Mouse (Mus musculus) retina, embryonic 14.5 days (tissue): ENCODE measurements around the gene Mthfr.

ENCODE experiments used
- DNase-seq: peaks from one replicate; pipeline ENCODE4 v3.0.0-alpha.2; 2015; ENCODE audit warnings: low spot score

Gene Mthfr

DNA sequence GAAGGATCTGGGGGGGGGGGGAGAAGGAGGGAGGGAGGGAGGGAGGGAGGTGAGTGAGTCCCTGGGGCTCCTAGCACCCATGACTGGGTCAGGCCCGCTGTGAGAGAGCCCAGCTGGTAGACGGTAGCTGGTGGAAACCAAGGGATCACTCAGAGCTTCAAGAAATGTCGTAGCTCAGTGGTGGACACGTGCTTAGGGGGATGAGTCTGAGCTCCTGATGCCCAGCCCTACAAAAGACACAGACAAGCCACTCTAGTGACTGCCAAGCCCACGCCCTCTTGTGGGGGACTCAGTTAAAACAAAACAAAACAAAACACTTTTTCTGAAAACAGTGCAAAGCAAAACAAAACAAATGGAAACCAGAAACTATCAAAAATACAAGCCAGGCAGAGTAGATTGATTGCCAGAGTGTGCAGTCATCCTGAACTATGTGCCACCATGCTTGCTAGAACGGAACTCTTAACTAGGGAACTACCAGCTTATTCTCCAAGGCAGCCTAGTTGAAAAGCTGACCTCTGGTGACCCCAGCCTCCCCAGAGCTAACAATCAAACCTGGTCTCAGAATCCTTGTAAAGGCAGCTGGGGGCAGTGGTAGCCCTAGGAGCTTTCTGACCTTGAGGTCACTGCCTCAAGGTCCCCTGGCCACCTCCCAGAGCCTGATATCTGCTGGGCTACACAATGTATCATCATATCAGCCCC is 27.0 kb downstream of the Mthfr start:
- peak; percentile 51 for DNase-seq

DNA sequence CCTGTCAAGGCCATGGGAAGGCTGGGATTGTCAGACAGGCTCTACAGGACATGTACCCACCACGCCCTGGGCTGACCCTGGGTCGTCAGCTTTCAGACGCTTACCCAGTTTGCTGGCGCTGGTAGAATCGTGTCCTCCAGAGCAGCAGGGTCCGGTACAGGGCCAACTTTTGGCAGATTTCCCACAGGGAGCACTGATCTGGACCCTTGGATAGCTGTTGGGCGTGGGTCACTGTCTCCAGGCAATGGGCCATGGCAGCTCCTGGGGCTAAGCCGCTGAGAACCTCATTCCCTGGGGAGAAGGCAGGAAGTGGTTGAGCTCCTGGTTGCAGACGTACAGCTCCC is 27.5 kb downstream of the Mthfr start:
- DNase-seq, result no peak

DNA sequence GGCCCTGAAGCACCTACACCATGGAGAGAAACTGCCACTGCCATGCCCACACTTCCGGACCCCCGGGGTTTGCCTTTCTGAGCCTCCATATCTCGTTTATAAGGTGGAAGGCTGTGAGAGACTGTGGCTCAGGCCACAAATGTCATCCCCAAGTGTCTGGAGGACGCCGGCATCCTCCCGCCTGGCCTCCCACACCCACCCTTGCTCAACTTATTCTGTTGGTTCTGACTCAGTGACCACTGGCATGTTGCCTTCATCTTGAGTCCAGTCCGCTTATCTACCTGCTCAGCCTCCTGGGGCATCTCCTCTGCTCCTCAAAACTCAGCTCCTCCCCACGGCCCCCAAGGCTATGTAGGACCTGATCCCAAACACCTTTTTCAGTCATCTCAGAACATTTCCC is 28.5 kb downstream of the Mthfr start:
- no peak for DNase-seq

DNA sequence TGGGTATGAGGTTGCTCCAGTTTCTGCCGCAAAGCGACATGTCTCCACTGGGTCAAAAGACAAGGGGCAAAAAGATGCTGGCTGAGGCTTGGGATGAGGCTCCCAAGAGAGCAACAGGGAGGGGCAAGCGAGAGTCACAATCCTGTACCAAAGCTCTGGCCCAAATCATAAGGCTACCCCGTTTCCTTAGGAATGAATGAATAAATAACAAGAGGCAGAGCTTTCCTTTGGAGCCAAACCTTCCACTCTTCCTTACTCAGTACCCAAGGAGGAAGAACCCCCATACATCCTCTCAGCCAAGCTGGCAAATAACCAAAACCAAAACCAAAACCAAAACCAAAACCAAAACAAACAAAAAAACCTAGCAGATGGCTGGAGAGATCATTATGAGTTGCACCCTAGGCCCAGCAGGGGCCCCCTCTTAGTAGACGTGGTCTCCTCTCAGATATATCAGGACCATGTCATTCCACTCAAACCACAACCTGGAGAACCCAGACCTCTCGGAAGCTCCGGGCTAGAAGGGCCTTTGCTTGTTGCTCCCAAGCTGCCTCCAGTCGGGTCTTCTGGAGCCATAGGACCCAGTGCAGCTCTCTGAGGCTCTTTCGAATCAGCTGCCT is 30.8 kb downstream of the Mthfr start:
- DNase-seq, result no peak

DNA sequence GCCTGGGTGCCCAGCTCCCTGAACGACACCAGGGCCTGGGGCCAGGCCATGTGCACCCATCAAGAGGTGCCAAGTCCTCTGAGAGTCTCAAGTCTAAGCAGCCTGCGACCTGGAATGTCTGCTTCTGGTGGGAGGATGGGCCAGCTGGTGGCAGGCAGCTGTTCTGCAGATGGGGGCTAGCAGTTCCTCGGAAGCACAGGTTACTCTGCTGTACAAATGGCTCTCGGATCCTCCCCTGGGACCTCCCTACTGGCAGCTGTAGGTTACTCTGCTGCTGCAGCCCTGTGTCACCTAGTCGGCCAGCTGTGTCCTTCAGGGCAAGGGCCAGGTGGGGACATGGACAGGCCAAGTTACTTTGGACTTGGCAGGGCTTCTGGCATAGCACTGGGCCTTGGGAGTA is 32.6 kb downstream of the Mthfr start:
- peak; percentile 42 for DNase-seq

DNA sequence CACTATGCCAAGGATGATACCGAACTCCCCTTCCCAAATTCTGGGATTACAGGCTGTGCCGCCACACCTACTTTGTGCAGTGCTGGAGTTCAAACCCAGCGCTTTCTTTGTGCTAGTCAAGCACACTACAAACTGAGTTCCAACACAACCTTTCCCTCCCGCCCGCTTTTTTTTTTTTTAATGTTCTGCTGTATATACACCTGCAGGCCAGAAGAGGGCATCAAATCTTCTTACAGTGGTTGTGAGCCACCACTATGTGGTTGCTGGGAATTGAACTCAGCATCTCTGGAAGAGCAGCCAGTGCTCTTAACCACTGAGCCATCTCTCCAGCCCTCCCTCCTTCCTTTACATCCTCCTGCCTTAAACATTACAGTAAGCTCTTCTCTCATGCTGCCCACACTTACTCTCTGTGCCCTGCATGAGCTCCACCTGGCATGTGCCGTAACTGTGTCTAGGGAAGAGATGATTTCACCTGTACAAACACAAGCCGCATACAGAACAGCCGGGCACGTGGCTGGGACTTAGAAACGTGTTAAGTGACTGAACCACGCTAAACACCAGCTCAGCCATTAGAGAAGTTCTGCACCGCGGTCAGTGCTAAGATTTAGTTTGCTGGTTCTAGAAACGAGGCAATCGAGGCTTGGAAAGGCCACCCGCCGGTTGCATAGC is 35.8 kb downstream of the Mthfr start:
- DNase-seq, result peak; percentile 66

DNA sequence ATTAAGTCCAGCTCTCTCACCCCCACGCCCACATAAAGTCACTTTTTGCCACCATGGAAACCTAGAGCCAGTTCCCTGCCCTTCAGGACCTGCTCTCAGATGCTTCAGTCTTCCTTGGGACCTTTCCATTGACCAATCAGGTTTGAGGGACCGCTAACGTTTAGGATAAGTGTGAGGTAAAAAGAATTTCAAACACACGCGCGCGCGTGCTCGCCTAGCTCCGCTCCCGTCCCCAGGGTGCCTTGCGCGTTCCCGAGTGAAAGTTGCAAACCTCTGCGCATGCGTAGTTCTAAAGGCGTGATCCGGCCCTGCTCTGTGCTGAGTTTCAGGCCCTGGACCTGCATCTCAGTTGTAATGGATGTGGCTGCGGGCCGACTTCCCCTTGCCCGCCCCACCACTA is 36.4 kb downstream of the Mthfr start:
- peak; percentile 81 for DNase-seq

DNA sequence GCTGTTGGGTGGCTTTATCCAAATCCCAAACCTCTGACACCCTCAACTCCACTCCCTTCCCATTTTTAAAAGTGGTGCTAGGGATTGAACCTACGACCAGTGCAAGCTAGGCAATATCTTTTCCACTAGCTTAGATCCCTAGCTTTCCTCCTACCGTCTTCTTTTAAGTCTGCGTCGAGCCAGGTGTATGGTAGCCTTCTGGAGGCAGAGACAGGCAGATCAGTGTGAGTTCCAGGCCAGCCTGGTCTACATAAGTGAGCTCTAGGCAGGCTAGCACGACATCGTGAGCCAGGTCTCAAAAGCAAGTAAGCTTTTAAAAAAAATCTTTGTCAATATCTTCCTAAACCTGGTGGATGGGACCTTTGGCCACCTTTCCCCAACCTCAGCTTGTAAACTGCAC is 37.0 kb downstream of the Mthfr start:
- no peak for DNase-seq

DNA sequence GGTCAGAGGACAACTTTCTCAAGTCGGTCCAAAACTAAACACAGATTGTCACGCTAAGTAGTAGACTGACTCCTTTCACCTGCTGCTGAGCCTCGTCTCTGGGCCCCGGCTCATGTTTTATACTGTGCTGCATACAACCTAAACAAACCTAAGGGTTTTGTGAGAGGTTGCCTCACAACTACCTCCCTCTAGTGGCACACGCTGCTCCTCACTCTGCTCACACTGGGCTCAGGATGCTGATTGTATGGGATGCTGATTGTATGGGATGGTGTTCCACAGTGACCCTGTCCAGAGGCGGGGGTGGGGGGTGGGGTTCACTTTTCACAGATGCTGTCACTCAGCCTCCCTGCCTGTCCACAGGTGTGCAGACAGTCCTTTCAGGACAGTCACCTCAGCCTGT is 40.3 kb downstream of the Mthfr start:
- DNase-seq, result no peak

DNA sequence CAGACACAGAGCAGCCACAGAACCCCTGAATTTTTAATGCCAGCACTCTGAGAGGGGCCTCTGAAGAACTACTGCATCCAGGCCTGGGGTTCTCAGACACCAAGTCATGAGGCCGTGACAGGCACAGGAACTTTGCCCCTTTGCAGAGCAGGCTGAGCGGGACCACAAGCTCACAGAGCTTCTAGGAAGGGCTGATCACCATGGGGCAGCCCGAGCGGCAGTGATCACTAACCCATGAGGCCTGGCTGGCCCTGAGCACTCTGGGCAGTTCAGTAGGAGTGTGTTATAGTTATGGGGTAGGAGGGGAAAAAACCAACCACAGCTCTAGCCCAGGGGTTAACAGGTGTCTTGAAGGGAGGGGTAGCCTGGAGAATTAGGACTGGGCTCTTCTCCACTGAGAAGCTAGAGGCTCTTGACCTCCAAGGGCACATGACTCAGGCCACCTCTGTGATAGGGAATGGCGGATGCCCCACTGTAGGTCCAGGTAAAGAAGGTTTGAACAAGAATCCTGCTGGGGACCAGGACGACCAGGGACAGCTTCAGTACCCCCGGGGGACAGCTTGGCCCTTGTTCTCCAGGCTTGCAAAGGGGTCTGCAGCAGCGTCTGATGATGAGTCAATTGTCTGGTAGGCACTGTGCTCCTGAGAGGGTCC is 41.2 kb downstream of the Mthfr start:
- no peak for DNase-seq

DNA sequence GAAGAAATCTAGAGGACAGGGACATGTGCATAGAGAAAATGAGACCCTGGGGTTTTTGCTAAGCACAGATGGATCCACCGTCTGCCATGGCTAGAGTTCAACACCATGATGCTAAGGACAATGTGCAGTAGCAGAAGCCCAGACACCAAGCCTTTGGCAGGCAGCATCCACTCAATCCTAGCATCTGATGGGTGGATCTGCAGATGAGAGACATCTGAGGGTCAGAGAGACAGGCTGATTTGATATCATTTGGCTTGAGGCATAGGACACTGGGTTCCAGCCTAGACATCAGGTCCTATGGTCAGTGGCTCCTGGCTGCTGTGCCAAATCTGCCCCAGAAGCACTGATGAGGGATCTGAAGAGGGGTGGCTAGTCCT is 41.7 kb downstream of the Mthfr start:
- no peak for DNase-seq

DNA sequence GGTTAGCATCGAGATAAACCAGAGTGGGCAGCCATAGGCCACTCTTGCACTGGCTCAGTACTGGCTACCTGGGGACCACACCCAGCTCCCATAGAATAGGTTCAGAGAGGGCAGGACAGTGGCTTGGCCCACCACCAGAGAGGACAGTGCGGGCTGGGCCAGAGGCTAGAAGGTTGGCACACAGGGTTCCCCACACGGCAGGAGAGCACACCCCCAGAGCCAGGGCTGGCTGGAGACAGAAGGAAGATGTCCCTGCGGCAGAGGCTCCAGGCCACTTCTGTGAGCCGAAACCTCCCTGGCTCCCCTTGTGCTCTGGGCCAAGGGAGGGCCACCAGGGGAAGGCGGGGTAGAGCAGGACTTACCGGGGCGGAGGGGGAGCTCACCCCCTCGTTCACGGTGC is 42.3 kb downstream of the Mthfr start:
- no peak for DNase-seq

DNA sequence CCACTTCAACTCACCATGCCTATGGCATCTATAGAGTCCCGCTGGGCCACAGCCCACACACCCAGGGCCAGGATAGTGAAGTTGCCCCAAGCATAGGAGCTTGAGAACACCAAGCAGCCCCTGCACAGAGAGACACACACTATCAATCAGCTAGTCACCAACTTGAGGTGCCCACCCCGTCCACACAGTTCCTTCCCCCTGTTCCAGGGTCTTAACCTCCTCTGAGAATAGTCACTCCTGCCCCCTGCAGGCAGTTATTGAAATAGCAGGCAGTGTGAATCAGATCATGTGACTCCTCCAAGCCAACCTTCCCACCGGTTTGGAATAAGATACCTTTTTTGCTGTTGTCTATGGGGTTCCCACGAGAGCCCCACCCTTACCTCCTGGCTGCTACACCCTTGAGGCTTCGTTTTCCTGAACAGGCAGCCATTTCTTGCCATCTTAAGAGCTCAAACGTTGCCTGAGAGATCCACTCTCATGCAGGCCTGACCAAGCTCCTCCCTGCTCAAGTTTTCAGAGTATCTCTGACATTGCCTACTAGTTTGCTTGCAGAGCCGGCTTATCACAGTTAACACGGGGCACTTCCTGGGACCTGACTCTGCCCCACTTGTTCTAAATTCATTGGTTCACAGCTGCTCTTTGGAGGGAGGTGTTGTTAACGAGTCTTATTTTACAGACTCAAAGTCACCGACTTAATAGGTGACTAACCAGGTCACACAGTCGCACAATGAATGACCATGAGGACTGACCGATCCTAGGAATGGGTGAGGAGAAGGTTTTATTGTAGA is 43.6 kb downstream of the Mthfr start:
- peak; percentile 82 for DNase-seq

DNA sequence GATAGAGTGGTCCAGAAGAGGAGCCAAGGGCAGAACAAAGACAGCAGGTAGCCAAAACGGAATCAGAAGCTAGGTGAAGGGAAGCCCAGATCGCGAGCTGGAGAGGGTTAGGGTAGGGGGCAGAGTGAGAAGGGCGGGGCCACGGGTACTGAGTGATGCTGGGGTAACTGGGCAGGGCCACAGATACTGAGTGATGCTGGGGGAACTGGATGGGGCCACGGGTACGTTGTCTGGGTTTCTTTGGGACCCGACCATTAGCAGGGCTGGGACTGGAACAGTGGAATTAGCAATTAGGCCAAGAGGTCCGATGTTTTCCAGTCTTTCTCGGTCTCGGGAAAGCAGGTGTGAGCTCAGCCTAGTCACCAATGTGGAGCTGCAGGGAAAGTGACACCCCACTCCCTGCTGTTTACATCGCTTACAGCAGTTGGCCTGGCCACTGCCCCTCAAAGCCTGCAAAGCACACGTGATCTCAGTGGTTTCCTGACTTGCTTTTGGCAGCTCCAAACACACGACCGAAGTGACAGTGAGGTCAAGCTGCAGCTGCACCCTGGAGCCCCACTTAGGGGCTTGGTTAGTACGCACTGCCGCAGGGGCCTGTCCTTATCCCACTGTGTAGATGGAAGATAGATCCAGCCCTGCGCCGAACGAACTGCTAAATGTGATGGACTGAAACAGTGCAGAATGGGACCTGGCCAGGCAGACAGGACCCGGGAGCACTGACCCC is 44.5 kb downstream of the Mthfr start:
- peak; percentile 29 for DNase-seq

DNA sequence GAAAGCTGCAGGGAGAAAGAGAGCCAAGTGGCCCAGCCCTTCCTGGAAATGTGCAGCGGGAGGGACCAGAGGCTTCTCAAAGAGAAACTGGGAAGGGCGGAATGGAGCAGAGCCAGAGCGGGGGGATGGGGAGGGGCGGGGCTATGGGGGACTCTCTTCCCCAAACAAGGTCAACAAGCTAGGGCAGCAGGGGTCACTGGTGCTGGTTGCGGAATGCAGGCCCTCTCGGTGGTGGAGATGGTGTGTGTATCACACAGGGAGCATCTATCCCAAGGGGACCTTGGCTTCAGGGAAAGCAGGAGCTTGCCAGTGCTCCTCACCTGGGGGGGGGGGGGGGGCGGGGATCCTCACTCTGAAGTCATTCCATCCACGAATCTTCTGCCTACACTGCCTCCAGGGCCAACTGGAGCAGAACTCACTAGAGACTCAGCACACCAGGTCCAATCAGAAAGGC is 45.4 kb downstream of the Mthfr start:
- DNase-seq, result peak; percentile 49

DNA sequence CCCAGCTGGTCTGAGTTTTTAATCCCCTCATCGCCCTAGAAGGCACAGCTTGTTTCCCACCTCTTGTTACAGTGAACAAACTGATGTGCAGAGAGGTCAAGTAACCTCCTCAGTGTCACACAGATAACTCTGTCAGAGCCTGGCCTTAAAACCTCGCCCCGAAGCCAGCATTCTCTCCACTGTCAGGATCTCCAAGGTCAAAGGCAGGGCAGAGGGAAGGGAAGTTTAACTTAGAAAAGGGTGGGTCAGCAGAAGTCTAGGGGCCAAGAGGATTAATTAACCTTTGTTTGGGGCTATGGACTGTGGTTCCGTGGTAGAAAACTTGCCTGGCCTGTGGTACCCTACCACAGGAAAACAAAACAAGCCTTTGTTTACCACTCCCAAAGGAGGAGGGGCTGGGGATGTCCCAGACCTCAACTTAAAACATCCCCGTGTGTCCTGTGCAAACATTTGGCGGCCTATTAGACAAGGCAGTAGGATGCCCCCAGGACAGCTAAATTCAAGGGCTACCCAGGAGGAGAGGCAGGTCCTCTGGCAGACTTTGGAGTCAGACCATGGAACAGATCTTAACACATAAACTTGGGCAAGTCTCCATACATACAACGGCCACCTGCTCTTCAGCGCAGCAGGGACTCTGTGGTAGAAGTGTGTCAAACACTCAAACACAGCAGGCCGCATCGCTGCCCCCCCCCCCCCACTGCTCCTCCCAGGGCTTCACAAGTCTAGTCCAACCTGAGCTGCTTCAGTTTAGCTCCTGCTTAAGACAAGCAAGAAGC is 46.4 kb downstream of the Mthfr start:
- no peak for DNase-seq

DNA sequence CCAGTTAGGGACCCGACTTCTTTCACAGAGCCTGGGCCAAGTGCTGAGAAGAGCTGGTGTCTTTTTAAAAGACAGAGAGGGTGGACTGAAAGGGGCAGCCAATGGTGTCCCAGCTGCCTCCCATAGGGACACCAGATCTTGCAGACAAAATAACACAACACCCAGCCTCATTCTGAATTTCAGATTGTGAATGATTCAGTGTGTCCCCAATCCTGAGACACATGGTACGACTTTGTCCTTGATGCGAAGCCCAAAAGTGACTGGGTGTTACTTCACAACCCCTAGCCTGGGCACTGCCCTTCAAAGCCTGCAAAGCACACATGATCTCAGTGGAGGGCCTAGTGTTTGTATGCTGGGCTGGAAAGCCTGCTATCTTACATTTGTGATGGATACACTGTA is 47.0 kb downstream of the Mthfr start:
- no peak for DNase-seq

DNA sequence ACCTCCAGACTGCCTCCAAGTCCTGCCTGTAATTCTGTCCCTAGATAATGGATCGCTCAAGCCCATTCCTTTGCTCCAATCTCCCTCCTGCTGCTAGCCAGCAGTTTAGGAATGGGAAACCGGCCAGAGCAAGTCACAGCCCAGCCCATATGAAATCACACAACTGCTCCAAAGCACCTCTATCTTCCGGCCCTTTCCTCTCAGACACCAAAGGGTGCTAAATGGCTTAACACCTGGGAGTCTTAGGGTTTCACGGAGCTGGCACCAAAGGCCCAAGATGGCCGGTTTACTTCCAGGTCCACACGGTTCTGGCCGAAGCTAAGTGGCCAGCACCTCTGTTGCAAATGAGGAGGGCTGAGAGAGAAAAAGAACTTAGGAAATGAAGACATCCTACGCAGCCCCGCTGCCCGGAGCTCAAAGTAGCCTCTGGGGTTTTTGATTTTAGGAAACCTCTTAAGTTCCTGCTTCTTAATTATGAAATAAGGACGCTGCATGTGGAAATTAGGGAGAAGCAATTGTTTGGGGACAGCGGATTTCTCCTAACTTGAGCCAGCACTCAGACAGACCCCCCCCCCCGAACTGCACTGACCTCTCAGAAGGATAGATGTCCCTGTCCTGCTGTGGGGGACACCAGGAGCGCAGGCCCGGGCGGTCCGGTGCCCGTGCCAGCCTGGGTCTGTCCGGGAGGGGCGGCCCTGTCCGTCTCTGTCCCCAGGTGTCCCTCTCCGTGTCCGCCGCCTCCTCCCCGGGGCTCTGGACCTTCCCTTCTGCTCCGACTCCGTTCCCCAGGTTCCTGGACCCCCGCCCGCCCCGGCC is 48.4 kb downstream of the Mthfr start:
- DNase-seq, result peak; percentile 32

DNA sequence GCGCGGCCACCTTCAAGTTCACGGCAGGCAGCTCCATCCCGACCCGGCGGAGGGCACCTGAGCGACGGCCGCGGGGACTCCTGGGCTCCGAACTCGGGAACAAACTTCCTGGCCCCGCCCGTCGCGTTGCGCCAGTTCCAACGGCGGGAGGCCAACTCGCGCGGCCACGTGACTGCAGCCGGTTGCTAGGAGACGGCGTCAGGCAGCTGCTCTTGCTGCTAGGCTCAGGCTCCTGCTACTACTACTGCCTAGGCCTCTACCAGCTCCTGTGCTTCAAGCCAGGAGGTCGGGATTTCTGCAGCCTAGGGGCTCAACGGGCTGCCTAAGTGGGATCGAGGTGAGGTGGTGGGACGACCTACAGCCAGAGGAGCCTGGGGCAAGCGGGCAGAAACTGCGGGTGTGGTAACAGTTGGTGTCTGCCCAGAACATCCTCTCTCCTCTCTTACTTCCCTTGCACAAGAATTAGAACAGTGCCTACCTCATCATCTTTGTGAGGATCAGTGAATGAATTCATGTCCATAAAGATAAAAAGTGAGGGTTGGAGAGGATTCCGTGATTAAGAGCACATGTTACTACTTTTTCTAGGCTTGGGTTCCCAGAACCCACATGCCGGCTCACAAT is 49.1 kb downstream of the Mthfr start, which contains the start of gene Agtrap:
Gene Agtrap (minus strand): TSS at position 125 of the 621 bp plus-strand sequence.
- DNase-seq, result peak; percentile 93
